Mouse (Mus musculus) heart, postnatal 10 days (tissue): ENCODE results near the gene Nop9. TPM values are rescaled to one million over a fixed set of nuclear protein-coding genes. Genes with fewer than 3 reads are reported as not detected.

Experiments
- DNase-seq, 2 experiments: peaks; one replicate each; pipeline ENCODE4 v3.0.0; 2021
- intact Hi-C: fragments of 180-260 bp; cut with DNase I; formaldehyde crosslinking; loops from one replicate; pipeline ENCODE4 v1.15.1; 2025
- total RNA-seq, 2 experiments: library from RNA; stranded (reverse); gene quantifications; 2 replicates each; pipeline ENCODE4 v1.2.3; 2021

The Nop9 gene
- total RNA-seq: 10 to 100 TPM; 14.5 to 18.7 TPM

- intact Hi-C loops: loop anchor here (10.0 kb wide), 1 partner anchor 251 kb away; the partner anchor contains the start of gene Carmil3
- DNase-seq: peak; percentile 92 to 93
Observed at GRCm38 (mm10) chr14:55745180-55745860, at the start of gene Nop9, which contains the start of gene Dhrs1. Gene Nop9 (plus strand): TSS chr14:55745693. Gene Dhrs1 (minus strand): TSS chr14:55745690.

- no peak for DNase-seq
- intact Hi-C loops: no loop called here
Observed at GRCm38 (mm10) chr14:55697226-55697625, 48.3 kb upstream of the Nop9 start.

- no peak for DNase-seq
- intact Hi-C loops: no loop called here
Observed at GRCm38 (mm10) chr14:55701131-55701530, 44.4 kb upstream of the Nop9 start.

GRCm38 (mm10) chr14:55702761-55703160, 42.7 kb upstream of the Nop9 start:
- DNase-seq: no peak
- intact Hi-C loops: no loop called here

- intact Hi-C loops: no loop called here
- no peak for DNase-seq
Observed at GRCm38 (mm10) chr14:55706051-55706600, 39.4 kb upstream of the Nop9 start.

- no peak for DNase-seq
- intact Hi-C loops: no loop called here
Observed at GRCm38 (mm10) chr14:55707397-55707796, 38.1 kb upstream of the Nop9 start.

- no peak for DNase-seq
- intact Hi-C loops: no loop called here
Observed at GRCm38 (mm10) chr14:55709509-55709908, 36.0 kb upstream of the Nop9 start.

- intact Hi-C loops: no loop called here
- no peak for DNase-seq
Observed at GRCm38 (mm10) chr14:55711786-55712185, 33.7 kb upstream of the Nop9 start.

GRCm38 (mm10) chr14:55713007-55713728, 32.3 kb upstream of the Nop9 start:
- DNase-seq: peak; percentile 31 to 41
- intact Hi-C loops: no loop called here

GRCm38 (mm10) chr14:55713729-55714122, 31.8 kb upstream of the Nop9 start, which contains the start of gene Tgm1:
Gene Tgm1 (minus strand): TSS chr14:55713926.
- DNase-seq: no peak
- intact Hi-C loops: no loop called here

- no peak for DNase-seq
- intact Hi-C loops: no loop called here
Observed at GRCm38 (mm10) chr14:55714893-55715292, 30.6 kb upstream of the Nop9 start.

- intact Hi-C loops: no loop called here
- no peak for DNase-seq
Observed at GRCm38 (mm10) chr14:55716271-55716670, 29.2 kb upstream of the Nop9 start.

GRCm38 (mm10) chr14:55716884-55717283, 28.6 kb upstream of the Nop9 start:
- intact Hi-C loops: no loop called here
- DNase-seq: no peak

- intact Hi-C loops: loop anchor here (2.0 kb wide), 1 partner anchor 37 kb away; no protein-coding TSS in a partner anchor
- DNase-seq: no peak
Observed at GRCm38 (mm10) chr14:55719737-55720136, 25.8 kb upstream of the Nop9 start.

GRCm38 (mm10) chr14:55720666-55721065, 24.8 kb upstream of the Nop9 start:
- DNase-seq: no peak
- intact Hi-C loops: loop anchor here (2.0 kb wide), 1 partner anchor 38 kb away; no protein-coding TSS in a partner anchor

GRCm38 (mm10) chr14:55721076-55721475, 24.4 kb upstream of the Nop9 start:
- DNase-seq: no peak
- intact Hi-C loops: loop anchor here (2.0 kb wide), 1 partner anchor 38 kb away; no protein-coding TSS in a partner anchor

GRCm38 (mm10) chr14:55721700-55722437, 23.6 kb upstream of the Nop9 start, which contains the start of gene Rabggta:
Gene Rabggta (minus strand): TSS chr14:55722263.
- peak; percentile 92 to 95 for DNase-seq
- intact Hi-C loops: loop anchor here (2.0 kb wide), 2 partner anchors 21 to 39 kb away; no protein-coding TSS in a partner anchor

- intact Hi-C loops: loop anchor here (2.0 kb wide), 1 partner anchor 20 kb away; no protein-coding TSS in a partner anchor
- DNase-seq: no peak
Observed at GRCm38 (mm10) chr14:55722438-55722945, 23.0 kb upstream of the Nop9 start.

- intact Hi-C loops: loop anchor here (2.0 kb wide), 1 partner anchor 19 kb away; no protein-coding TSS in a partner anchor
- no peak for DNase-seq
Observed at GRCm38 (mm10) chr14:55723433-55723832, 22.1 kb upstream of the Nop9 start.

GRCm38 (mm10) chr14:55724411-55724871, 21.1 kb upstream of the Nop9 start:
- DNase-seq: peak; percentile 50 to 51

More at GRCm38 (mm10) chr14:55724411-55724871, 21.1 kb upstream of the Nop9 start:
- intact Hi-C loops: no loop called here
